Mouse (Mus musculus) heart, adult 2 months (tissue): ENCODE measurements around the gene Pvrig.

Experiments used
- CTCF ChIP-seq: fragments of 200-600 bp; IDR thresholded peaks from 2 replicates; pipeline ENCODE4 v1.8.1; 2022; ENCODE audit warnings: antibody characterized with exemption, mild to moderate bottlenecking, moderate library complexity
- EP300 ChIP-seq: fragments of 200-500 bp; IDR thresholded peaks from 2 replicates; pipeline ENCODE4 v1.6.1; 2011; ENCODE audit warnings: low read depth, low read length, control low read depth; ENCODE audit not compliant: insufficient read depth
- POLR2A ChIP-seq: fragments of 200-500 bp; IDR thresholded peaks from 2 replicates; pipeline ENCODE4 v1.6.1; 2011; ENCODE audit warnings: mild to moderate bottlenecking, low read depth, low read length, control low read depth; ENCODE audit not compliant: insufficient read depth

DNA sequence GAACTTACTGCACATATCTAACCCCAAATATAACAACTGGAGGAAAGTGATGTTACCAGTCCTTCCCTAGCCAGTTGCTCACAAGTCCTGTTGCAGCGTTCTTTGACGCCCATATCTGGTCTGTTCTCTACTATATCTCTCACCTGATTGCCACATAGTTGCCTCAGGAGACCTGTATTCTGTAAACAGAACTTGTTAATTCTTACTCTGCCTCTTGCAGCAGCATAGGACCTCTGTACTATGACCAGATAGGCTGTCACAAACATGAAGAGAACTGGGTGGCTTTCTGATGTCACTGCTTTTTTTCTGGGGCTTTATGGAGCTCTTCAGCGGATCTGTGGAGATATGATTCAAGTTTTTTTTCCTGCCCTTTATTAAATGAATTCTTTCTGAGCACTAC lies 29.0 kb upstream of the Pvrig start:
- no peak for TF ChIP-seq EP300
- no peak for TF ChIP-seq CTCF
- no peak for TF ChIP-seq POLR2A
